Mouse (Mus musculus) heart, embryonic 12.5 days (tissue): Measurements from ENCODE around the gene Rab3c. TPM values are rescaled to one million over a fixed set of nuclear protein-coding genes. Genes with fewer than 3 reads are reported as not detected.

Experiments
- ATAC-seq: fragments of 200-750 bp; cut with Nextera tagmentation; 2 replicates; pipeline ENCODE4 v1.8.0; 2017; ENCODE audit warnings: moderate TSS enrichment, moderate library complexity; ENCODE audit not compliant: insufficient number of reproducible peaks, low FRiP score
- H3K27ac ChIP-seq: fragments of 300-500 bp; sonication (generic); 2 replicates; pipeline ENCODE4 v1.5.1; 2016; ENCODE audit warnings: mild to moderate bottlenecking, moderate library complexity; ENCODE audit not compliant: poor library complexity, severe bottlenecking
- H3K27me3 ChIP-seq: fragments of 300-500 bp; sonication (generic); replicated peaks from 2 replicates; pipeline ENCODE4 v1.6.1; 2016; ENCODE audit warnings: mild to moderate bottlenecking, moderate library complexity
- H3K36me3 ChIP-seq: fragments of 300-500 bp; sonication (generic); 2 replicates; pipeline ENCODE4 v1.6.1; 2016; ENCODE audit warnings: mild to moderate bottlenecking, moderate library complexity
- H3K4me1 ChIP-seq: fragments of 300-500 bp; sonication (generic); replicated peaks from 2 replicates; pipeline ENCODE4 v1.6.1; 2016; ENCODE audit warnings: mild to moderate bottlenecking
- H3K4me2 ChIP-seq: fragments of 300-500 bp; sonication (generic); 2 replicates; pipeline ENCODE4 v1.6.1; 2016; ENCODE audit warnings: mild to moderate bottlenecking, moderate library complexity
- H3K4me3 ChIP-seq: fragments of 300-500 bp; sonication (generic); 2 replicates; pipeline ENCODE4 v1.5.1; 2016; ENCODE audit warnings: mild to moderate bottlenecking
- H3K9ac ChIP-seq: fragments of 300-500 bp; sonication (generic); 2 replicates; pipeline ENCODE4 v1.6.1; 2016; ENCODE audit warnings: mild to moderate bottlenecking, moderate library complexity
- H3K9me3 ChIP-seq: fragments of 300-500 bp; sonication (generic); replicated peaks from 2 replicates; pipeline ENCODE4 v1.6.1; 2016; ENCODE audit warnings: mild to moderate bottlenecking, moderate library complexity
- WGBS: fragments of 180-500 bp; shearing (Covaris S2); methylation state at CpG from one replicate; pipeline ENCODE4 v1.1.7; 2016; 5-methylcytosine and 5-hydroxymethylcytosine counted together
- polyA plus RNA-seq: library from polyadenylated mRNA; unstranded; fragments of >200 nt; fragmentation: Nextera tagmentation; extraction: Ambion mirVana; gene quantifications from 2 replicates; pipeline ENCODE4 v1.2.1, GENCODE M21; 2016

The Rab3c gene
- 0.08 and 0.29 TPM in 2 replicates for polyA plus RNA-seq

DNA sequence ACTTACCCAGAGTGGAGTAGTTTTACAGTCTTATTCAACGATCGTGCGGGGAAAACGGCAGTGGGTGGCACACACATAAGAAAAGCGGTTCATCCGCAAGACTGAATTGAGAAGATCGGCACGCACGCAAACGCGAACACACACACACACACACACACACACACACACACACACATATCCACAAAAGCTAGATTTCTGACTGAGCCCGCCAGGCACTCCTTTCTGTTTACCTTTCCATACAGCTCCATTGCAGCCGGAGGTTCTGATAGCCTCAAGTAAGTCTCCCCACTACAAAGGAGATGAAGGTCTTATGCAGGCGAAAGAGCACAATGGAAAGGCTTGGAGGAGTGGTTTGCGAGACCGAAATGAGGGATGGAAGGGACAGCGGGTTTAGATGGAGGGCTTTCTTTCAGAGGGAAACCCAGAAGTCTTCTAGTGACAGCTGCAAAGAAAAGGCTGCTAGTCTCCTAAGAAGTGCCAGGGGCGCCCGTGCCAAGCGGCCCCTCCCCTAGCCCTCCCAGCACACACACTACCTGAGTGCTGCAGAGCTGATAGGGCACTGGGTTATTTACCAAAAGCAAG, at the start of gene Rab3c:
Gene Rab3c, minus strand, starts transcription at position 434 of the 582 bp plus-strand sequence.
- Histone ChIP-seq H3K27me3 (no peaks in the 10 kb centered on the region), H3K4me2 (peak within 1 kb of the TSS; percentile 91), H3K4me1 (peaks cover 11% of the 10 kb centered on the region), H3K4me3 (peak within 1 kb of the TSS; percentile 53), H3K27ac (no peak within 1 kb of the TSS), H3K9me3 (no peaks in the 10 kb centered on the region), H3K36me3 (no peaks in the 10 kb centered on the region), H3K9ac (peak within 1 kb of the TSS; percentile 37; the same call in 1 of the 2 replicates)
- WGBS: 2% methylated on average over 20 of the region's 20 CpGs
- no peak; the same call in 1 of the 2 replicates for ATAC-seq

DNA sequence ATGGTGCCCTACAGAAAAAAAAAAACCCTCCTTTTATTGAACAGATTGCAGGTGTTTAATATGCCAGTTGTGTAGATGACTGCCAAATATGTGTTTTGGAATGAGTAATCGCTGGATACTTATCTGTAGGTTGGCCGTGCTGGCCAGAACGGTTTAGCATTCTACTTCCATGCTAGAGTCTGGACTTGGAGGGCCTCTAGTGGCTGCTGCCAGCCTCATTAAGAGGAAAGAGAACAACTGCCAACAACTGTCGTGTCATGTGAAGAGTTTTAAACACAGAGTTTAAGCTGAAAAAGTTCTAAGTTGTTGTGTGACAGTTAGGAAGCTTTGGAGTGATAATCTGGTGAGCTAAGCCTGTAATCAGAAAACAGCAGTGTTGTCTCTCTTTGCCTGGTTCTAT, 38.0 kb upstream of the Rab3c start:
- H3K27ac ChIP-seq: no peak overlapping the region
- no peak overlapping the region for H3K4me2 ChIP-seq
- H3K4me1 ChIP-seq: no peaks in the 10 kb centered on the region
- ATAC-seq: no peak
- no peaks in the 10 kb centered on the region for H3K36me3 ChIP-seq
- no peak overlapping the region for H3K4me3 ChIP-seq
- H3K9ac ChIP-seq: no peak overlapping the region
- 45% methylated on average over 4 of the region's 4 CpGs for WGBS
- no peaks in the 10 kb centered on the region for H3K9me3 ChIP-seq
- H3K27me3 ChIP-seq: no peaks in the 10 kb centered on the region

DNA sequence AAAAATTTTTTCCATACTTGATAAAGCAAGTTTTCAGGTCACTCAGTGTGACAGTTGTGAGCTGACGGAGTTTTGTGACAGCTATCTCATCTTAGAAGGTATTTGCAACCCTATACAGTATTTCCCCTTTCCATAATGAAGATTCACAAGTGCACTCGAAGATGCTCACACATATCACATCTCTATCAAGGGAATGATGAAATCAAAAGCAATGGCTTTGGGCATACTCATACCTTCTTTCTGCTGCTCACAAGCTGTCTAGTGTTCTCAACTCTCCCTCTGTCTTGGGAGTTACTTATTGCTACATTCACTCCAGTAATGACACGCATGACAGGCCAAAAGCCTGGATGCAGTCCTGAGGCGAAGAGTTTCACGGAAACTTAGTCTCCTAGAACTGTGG, 26.4 kb upstream of the Rab3c start:
- no peak for ATAC-seq
- Histone ChIP-seq H3K27ac (no peak overlapping the region), H3K4me3 (no peak overlapping the region), H3K9me3 (0 out of 2 replicates have a peak, but pooled peaks cover 6% of the 10 kb centered on the region), H3K36me3 (no peaks in the 10 kb centered on the region), H3K4me2 (no peak overlapping the region), H3K9ac (no peak overlapping the region), H3K27me3 (no peaks in the 10 kb centered on the region), H3K4me1 (no peaks in the 10 kb centered on the region)
- 77% methylated on average over 5 of the region's 5 CpGs for WGBS

DNA sequence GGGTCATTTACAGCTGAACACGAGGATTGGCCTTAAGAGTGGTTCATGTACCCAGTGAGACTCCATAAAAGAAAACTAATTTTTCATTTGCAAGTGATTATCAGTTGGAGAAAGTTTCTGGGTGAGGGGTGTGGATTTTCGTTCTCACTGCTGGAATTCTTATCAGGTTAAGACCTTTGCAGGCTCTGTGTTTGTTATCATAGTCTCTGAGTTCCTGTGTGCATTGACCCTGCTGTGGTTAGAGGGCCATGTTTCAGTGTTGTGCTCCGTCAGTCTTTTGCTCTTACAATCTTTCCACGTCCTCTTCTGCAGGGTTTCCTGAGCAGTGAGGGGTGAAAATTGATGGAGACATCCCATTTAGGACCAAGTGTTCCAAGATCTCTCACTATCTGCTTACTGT, 16.3 kb upstream of the Rab3c start:
- Histone ChIP-seq H3K9me3 (no peaks in the 10 kb centered on the region), H3K4me2 (no peak overlapping the region), H3K9ac (no peak overlapping the region), H3K36me3 (no peaks in the 10 kb centered on the region), H3K27me3 (no peaks in the 10 kb centered on the region), H3K27ac (no peak overlapping the region), H3K4me3 (no peak overlapping the region), H3K4me1 (no peaks in the 10 kb centered on the region)
- ATAC-seq: no peak
- WGBS: 29% methylated on average over 4 of the region's 4 CpGs

DNA sequence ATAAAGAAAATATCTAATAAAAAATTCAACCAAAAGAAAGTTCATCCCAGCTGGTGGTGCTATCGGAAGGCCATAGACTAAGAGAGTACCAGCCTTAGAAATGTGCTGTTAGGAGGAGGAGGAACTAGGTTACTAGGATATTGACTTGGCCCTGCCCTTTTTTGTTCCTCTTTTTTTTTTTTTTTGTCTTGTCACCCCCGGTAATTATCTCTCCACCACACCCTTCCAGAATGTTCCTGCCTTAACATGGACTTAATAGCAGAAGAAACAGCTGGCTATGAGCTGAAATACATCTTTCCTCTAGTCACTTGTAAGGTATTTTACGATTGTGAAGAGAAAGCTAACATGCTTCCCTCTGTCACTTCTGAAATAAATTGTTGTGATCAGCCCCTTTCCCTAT, 7.7 kb upstream of the Rab3c start:
- Histone ChIP-seq H3K4me2 (no peak overlapping the region), H3K36me3 (no peaks in the 10 kb centered on the region), H3K4me1 (no peaks in the 10 kb centered on the region), H3K4me3 (no peak overlapping the region), H3K9me3 (no peaks in the 10 kb centered on the region), H3K27ac (no peak overlapping the region), H3K27me3 (no peaks in the 10 kb centered on the region), H3K9ac (no peak overlapping the region)
- WGBS: 68% methylated on average over 3 of the region's 3 CpGs
- ATAC-seq: no peak

DNA sequence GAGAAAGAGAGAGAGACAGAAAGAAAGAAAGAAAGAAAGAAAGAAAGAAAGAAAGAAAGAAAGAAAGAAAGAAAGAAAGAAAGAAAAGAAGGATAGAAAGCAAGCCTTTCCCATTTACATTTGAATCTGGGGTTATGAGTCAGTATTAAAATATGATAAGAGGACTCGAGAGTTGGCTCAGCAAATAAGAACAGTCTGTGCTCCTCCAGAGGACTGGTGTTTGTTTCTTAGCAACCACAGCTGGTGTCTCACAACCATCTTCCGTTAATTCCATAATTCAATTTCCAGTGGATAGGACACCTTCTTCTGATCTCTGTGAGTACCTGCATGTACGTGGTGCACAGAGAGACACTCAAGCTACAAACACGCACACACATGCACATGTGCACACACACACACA, 3.0 kb upstream of the Rab3c start:
- Histone ChIP-seq H3K4me3 (no peak overlapping the region), H3K4me1 (peaks cover 11% of the 10 kb centered on the region), H3K4me2 (no peak overlapping the region), H3K9ac (no peak overlapping the region), H3K36me3 (no peaks in the 10 kb centered on the region), H3K27me3 (no peaks in the 10 kb centered on the region), H3K9me3 (no peaks in the 10 kb centered on the region), H3K27ac (no peak overlapping the region)
- ATAC-seq: no peak
- 61% methylated on average over 4 of the region's 4 CpGs for WGBS

DNA sequence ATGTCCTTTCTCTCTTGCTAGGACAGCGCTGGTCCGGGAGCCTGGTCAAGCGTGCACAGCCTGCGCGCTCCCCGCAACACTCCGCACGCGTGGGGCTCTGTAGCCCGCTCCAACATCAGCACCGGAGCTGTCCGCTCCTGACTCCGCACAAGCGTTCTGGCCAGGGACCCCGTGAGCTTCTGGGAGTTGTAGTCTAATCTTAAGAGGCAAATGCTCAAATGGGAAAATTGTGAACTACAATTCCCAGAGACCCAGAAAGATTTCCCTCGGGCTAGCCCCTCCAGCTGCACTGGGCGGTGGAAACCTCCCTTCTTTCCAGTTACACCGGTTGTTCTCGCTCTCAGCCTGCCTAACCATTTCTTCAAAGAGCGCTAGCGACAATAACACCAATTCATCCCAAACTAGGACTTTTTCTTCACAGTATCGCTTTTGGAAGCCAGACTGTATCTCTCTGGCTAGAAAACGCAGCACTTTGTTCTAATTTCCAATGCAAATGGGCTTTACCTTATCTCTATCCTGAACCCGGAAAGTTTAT, 701 bp downstream of the Rab3c start:
- Histone ChIP-seq H3K27ac (no peak overlapping the region), H3K9me3 (no peaks in the 10 kb centered on the region), H3K27me3 (no peaks in the 10 kb centered on the region)

DNA sequence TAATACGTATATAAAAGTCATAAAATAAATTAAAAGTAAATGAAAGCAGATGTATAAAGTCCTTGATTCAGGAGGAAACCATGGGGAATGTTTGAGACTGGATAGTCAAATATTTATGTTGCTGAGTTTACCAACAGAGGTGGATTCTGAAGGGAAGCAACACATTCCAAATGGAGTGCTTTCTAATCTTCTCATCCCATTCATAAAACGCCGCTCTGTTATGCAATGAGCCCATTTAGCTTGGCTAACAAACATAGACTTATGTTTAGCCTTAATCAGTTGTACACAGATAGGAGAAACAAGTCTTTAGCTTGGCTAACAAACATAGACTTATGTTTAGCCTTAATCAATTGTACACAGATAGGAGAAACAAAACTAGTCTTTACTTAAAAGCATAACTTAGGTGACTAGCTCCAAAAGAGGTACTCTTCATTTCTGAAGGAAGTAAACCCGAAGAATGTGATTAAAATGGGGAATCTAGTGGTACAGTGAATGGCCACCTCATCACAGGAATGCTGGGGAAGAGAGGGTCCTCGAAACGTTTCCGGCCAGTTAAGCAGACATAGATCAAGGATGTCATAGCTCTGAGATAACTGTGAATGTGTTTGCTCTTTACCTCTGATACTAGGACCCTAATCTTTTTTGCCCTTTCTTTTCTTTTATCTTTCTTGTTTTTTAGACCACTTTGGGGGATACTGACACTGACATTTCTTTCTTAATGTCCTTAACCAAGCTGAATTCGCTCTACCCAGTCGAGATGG, 1.6 kb downstream of the Rab3c start:
- H3K36me3 ChIP-seq: no peaks in the 10 kb centered on the region
- H3K4me1 ChIP-seq: peaks cover 11% of the 10 kb centered on the region
- H3K27ac ChIP-seq: no peak overlapping the region
- no peak overlapping the region for H3K4me2 ChIP-seq
- ATAC-seq: no peak
- no peaks in the 10 kb centered on the region for H3K9me3 ChIP-seq
- H3K27me3 ChIP-seq: no peaks in the 10 kb centered on the region
- WGBS: 45% methylated on average over 9 of the region's 9 CpGs
- no peak overlapping the region for H3K9ac ChIP-seq
- no peak overlapping the region for H3K4me3 ChIP-seq

More for the DNA sequence above, 701 bp downstream of the Rab3c start:
- WGBS: under 1% methylated on average over 24 of the region's 24 CpGs
- Histone ChIP-seq H3K4me2 (peak overlapping the region; percentile 91), H3K4me3 (peak overlapping the region; percentile 53), H3K4me1 (peaks cover 11% of the 10 kb centered on the region), H3K9ac (peak overlapping the region; percentile 37; the same call in 1 of the 2 replicates), H3K36me3 (no peaks in the 10 kb centered on the region)
- ATAC-seq: peak; percentile 87

DNA sequence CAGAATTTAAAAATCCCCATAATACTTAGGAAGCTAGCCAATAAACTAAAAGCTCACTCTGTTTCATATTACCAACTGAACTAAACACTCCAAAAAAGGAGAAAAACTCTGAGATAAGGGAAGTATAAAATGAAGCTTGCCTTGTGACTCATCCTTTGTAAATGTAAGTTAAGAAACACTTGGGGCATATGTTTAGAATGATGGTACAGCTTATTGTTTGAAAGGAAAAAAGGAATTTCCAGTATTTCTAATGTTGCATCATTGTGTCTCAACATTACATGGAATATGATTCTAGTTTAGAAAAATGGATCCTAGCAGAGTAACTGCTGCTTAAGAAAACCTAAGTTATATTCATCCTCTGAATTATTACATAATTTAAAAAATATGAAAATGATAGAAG, 3.1 kb downstream of the Rab3c start:
- Histone ChIP-seq H3K9ac (no peak overlapping the region), H3K9me3 (no peaks in the 10 kb centered on the region), H3K4me1 (peaks cover 11% of the 10 kb centered on the region), H3K4me2 (no peak overlapping the region), H3K27me3 (no peaks in the 10 kb centered on the region), H3K27ac (no peak overlapping the region), H3K4me3 (no peak overlapping the region), H3K36me3 (no peaks in the 10 kb centered on the region)
- ATAC-seq: no peak

DNA sequence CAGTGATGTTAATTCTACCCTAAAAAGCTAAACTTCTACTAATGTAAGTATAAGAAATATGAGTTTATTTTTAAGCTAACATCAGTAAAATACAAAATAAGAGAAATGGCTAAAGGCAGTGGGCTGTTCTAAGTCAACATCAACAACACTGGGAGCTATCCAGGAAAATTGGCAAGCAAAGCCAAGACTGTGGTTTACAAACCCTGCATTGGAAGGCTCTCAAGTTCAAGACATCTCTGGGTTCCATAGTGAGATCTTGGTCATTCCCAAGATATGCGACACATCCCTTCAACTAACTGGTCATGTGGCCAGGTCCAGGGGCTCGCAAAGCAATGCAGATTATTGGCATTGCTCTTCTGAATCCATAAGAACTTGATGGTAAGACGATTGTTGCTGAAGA, 5.3 kb downstream of the Rab3c start:
- ATAC-seq: no peak
- WGBS: 71% methylated on average over 3 of the region's 3 CpGs
- H3K4me1 ChIP-seq: peaks cover 4% of the 10 kb centered on the region; the same call in 1 of the 2 replicates

DNA sequence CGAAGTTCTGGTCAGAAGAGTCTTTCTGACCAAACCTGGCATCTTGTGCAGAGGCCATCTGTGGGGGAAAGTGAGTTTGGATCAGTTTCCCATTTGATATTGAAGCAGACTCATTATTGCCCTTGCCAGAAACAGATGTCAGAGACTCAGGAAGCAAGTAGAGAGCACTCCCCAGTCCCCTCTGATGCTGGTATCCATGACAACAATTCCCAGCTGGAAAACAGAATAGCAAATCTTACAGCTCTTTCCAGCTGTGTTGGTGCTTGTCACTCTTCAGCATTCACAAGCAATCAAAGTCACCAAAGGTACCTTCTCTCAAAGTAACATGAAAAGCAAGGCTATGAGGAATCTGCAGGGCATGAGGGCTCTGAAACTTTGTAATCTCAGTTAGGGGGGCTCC, 20.1 kb downstream of the Rab3c start:
- Histone ChIP-seq H3K4me1 (no peaks in the 10 kb centered on the region), H3K36me3 (no peaks in the 10 kb centered on the region), H3K9ac (no peak overlapping the region), H3K27ac (no peak overlapping the region), H3K4me2 (no peak overlapping the region), H3K27me3 (no peaks in the 10 kb centered on the region), H3K9me3 (no peaks in the 10 kb centered on the region), H3K4me3 (no peak overlapping the region)
- WGBS: 58% methylated on average over 1 of the region's 1 CpGs
- ATAC-seq: no peak

More for the DNA sequence above, 5.3 kb downstream of the Rab3c start:
- Histone ChIP-seq H3K27me3 (no peaks in the 10 kb centered on the region), H3K9me3 (no peaks in the 10 kb centered on the region), H3K9ac (no peak overlapping the region), H3K27ac (no peak overlapping the region), H3K4me2 (no peak overlapping the region), H3K4me3 (no peak overlapping the region), H3K36me3 (no peaks in the 10 kb centered on the region)
